Mouse (Mus musculus) kidney, postnatal 14 days (tissue): ENCODE measurements at regions not wholly inside any gene's neighbourhood (a gene's known extent, or its start where the extent isn't known, plus 50 kb on each side); places are given as distances from the start of the nearest gene placed in this dataset.

Experiments used
- DNase-seq: peaks from one replicate; pipeline ENCODE4 v3.0.0; 2022; ENCODE audit warnings: mixed read lengths

DNA sequence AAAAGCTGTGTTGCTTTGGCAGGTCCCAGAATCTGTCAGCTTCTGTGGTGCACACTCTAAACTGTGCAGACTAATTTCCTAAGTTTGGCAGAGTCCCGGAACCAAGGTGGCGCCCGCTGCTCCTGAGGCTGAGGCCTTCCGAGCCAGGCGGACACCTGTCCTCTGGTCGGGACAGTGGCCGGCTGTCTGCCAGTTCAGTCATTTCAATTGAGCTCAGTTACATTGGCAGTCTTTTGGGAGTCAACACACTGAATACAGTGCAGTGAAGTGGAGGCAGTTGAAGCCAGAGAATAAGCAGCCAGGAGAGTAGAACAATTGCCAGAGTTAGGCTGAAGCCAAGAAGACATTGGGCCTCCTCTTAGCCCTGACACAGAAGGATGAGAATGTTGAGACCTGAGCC lies 164.2 kb downstream of the Cdh19 start:
- no peak for DNase-seq

DNA sequence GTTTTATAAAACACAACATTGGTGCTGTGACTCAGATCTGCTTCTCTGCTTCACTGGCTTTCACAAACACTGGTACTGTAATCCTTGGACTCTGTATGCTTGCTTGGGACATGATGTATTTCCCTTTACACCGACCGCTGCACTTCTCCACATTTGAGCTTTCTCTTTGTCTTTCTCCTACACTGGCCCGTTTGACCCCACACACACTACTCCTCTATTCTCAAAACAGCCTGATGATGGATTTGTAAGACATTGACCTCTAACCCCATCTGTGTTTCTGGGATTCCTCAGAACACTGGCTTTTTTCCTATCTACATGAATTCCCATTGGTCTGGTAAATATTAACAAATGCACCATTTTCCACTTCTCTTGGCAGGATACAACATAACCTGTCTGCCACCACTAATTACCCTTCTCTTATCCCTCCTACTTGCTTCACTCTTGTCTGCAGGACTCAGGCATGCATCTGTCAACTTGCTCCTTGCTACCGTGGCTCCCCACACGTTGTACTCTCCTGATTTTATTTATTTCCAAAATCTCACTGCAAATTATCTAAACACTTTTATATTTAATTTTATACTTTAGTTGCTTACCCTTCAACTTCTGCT lies 178.1 kb downstream of the Cdh19 start:
- peak; percentile 18 for DNase-seq

DNA sequence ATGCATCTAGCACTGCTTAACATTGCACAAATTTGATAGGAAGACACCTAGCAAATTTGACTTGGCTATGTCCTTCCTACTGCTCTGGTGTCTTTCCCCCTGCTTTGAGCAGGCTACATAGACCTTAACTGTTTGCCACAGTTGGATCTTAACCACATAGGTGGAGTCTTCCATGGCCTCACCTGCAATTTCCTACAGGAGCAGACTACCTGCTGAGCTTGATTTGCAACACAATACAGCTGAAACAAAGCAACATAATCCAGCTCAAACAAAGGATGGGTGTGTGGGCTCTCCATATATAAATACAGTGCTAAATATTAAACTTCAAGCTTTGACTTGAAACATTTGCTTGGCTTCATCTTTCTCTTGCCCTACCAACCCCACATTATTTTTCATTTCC lies 186.8 kb downstream of the Cdh19 start:
- no peak for DNase-seq

DNA sequence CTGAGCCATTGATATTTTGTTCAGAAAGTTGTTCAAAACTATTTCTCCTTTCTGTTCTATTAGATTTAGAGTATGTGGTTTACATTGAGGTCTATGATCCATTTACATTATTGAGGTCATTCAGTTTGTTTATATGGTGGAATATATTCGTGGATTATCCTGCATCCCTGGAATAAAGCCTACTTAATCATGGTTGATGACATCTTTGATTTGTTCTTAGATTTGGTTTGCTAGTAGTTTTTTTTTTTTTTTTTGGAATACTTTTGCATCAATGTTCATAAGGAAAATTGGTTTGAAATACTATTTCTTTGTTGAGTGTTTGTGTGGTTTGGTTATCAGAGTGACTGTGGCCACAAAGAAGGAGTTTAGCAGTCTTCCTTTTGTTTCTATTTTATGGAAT lies 202.0 kb downstream of the Cdh19 start:
- DNase-seq = no peak

DNA sequence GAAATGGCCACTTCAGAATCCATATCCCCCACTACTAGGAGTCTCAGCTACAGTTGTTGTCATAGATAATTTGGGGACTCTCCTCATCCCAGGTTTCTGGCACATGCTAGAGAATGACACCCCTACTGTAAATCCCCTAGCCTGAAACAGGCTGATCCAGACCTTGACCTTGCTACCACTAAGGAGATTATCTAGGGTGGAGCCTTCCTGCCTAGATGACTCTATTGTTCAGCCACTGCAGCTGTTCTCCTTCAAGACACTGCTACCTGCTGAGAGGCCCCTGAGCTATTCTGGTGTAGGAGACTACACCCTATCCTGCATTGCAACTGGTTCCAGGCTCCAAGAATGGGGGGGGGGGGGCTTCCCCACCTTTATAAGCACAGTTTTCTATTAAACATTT lies 202.5 kb downstream of the Cdh19 start:
- no peak for DNase-seq

DNA sequence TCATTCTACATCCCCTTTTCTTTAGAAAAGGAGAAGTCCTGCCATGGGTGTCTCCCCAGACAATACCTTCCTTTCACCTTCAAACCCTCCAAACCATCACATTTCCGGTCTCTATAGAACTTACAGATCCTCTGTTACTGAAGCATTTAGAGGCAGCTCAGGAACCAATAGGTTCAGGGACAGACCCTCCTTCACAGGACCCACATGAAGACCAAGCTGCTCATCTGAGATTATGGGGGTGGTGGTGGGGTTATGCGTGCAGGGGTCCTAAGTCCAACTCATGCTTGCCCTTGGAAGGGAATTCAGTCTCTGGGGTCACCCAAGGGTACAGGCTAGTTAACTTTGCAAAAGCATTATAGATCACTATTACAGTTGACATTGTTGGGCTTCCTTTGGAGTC lies 203.3 kb downstream of the Cdh19 start:
- DNase-seq = no peak

DNA sequence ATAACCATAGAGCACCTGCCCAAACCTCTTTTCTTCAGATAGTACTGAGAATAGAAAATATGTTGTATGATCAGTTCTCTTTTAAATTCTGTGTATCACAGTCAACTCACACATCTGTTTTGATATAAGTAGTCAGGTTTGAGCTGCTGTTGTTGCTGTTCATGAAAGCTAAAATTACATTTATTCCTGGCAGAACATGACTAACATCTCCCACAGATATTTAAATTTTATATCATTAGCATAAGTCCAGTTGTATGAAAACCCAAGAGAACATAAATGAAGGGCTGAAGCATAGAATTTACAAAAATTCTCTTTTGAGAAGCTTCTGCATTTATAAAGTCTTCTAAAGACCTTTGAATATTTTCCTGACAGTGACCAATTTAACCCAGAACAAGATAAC lies 252.5 kb downstream of the Cdh19 start:
- DNase-seq = no peak
